Mouse (Mus musculus): ENCODE data around the gene Tas2r134.

- TF ChIP-seq CTCF (IDR thresholded peaks at IDR 0.05) (no peak), EP300 (IDR thresholded peaks at IDR 0.05) (no peak)
These were observed 10.4 kb downstream of the Tas2r134 start for GRCm38 (mm10) chr2:51637681-51638080.
